Mouse (Mus musculus) MEL (cell line): ENCODE measurements around the gene Rnf212b. TPM values are rescaled to one million over a fixed set of nuclear protein-coding genes. Genes with fewer than 3 reads are reported as not detected.

Experiments used
- DNase-seq: peaks from one replicate; pipeline ENCODE4 v3.0.0; 2011; ENCODE audit warnings: low read depth, low spot score
- H3K27ac ChIP-seq: 2 replicates; pipeline ENCODE4 v1.5.1; 2012; ENCODE audit warnings: low read depth, mild to moderate bottlenecking, control low read depth, low read length, moderate library complexity; ENCODE audit not compliant: control insufficient read depth
- H3K27me3 ChIP-seq, 2 experiments: fragments of 150-350 bp in 1 of 2; sonication (generic) in 1 of 2; 2 replicates each; pipeline ENCODE4 v1.6.1; 2012; ENCODE audit warnings: low read length in 2 of 2, mild to moderate bottlenecking in 2 of 2, improper control_type of control experiment in 1 of 2, moderate library complexity in 1 of 2; ENCODE audit not compliant: insufficient read depth in 2 of 2, control insufficient read depth in 1 of 2
- H3K36me3 ChIP-seq, 2 experiments: 2 replicates each; pipeline ENCODE4 v1.6.1; 2012 to 2014; ENCODE audit warnings: low read length in 2 of 2, improper control_type of control experiment in 1 of 2, inconsistent platforms in 1 of 2, mild to moderate bottlenecking in 1 of 2; ENCODE audit not compliant: insufficient read depth in 2 of 2, control insufficient read depth in 1 of 2
- H3K4me1 ChIP-seq, 2 experiments: fragments of 150-350 bp in 1 of 2; sonication (generic) in 1 of 2; 2 replicates each; pipeline ENCODE4 v1.6.1; 2012; ENCODE audit warnings: low read length in 2 of 2, improper control_type of control experiment in 1 of 2, mild to moderate bottlenecking in 1 of 2; ENCODE audit not compliant: insufficient read depth in 2 of 2, control insufficient read depth in 1 of 2
- H3K4me3 ChIP-seq, 2 experiments: fragments of 150-350 bp in 1 of 2; sonication (generic) in 1 of 2; 2 replicates each; pipeline ENCODE4 v1.5.1; 2012; ENCODE audit warnings: low read depth in 2 of 2, low read length in 2 of 2, mild to moderate bottlenecking in 2 of 2, moderate library complexity in 2 of 2, control low read depth in 1 of 2, improper control_type of control experiment in 1 of 2; ENCODE audit not compliant: control insufficient read depth in 1 of 2, insufficient read depth in 1 of 2
- H3K79me2 ChIP-seq: 2 replicates; pipeline ENCODE4 v1.6.1; 2012; ENCODE audit warnings: mild to moderate bottlenecking, low read length, moderate library complexity; ENCODE audit not compliant: control insufficient read depth, poor library complexity, insufficient read depth
- H3K9ac ChIP-seq: 2 replicates; pipeline ENCODE4 v1.6.1; 2012; ENCODE audit warnings: low read depth, mild to moderate bottlenecking, control low read depth, low read length, moderate library complexity; ENCODE audit not compliant: control insufficient read depth, poor library complexity, severe bottlenecking
- H3K9me3 ChIP-seq: fragments of 150-350 bp; sonication (generic); replicated peaks from 2 replicates; pipeline ENCODE4 v1.6.1; 2012; ENCODE audit warnings: mild to moderate bottlenecking, low read length, improper control_type of control experiment, moderate library complexity; ENCODE audit not compliant: insufficient read depth
- CHD2 ChIP-seq: IDR thresholded peaks from 2 replicates; pipeline ENCODE4 v1.6.1; 2011; ENCODE audit warnings: low read length, improper control_type of control experiment
- CTCF ChIP-seq, 3 experiments: IDR thresholded peaks in 2 of 3; conservative IDR thresholded peaks in 1 of 3; 2 replicates each; pipeline ENCODE4 v1.5.1; 2011 to 2012; ENCODE audit warnings: low read length in 3 of 3, low read depth in 2 of 3, mild to moderate bottlenecking in 2 of 3, improper control_type of control experiment in 1 of 3, inconsistent platforms in 1 of 3, mixed read lengths in 1 of 3, moderate library complexity in 1 of 3; ENCODE audit not compliant: control insufficient read depth in 1 of 3, insufficient read depth in 1 of 3, poor library complexity in 1 of 3, severe bottlenecking in 1 of 3
- ELF1 ChIP-seq: IDR thresholded peaks from 2 replicates; pipeline ENCODE4 v1.6.1; 2014; ENCODE audit warnings: low read depth, mild to moderate bottlenecking, inconsistent platforms, low read length, improper control_type of control experiment, moderate library complexity
- GATA1 ChIP-seq: IDR thresholded peaks from 2 replicates; pipeline ENCODE4 v1.6.1; 2011; ENCODE audit warnings: low read depth, low read length, improper control_type of control experiment
- JUND ChIP-seq: IDR thresholded peaks from 2 replicates; pipeline ENCODE4 v1.6.1; 2011; ENCODE audit warnings: low read depth, mild to moderate bottlenecking, improper control_type of control experiment, low read length
- KAT2A ChIP-seq: conservative IDR thresholded peaks from 2 replicates; pipeline ENCODE4 v1.6.1; 2012; ENCODE audit warnings: low read depth, low read length, improper control_type of control experiment, inconsistent platforms
- MAFK ChIP-seq: IDR thresholded peaks from 2 replicates; pipeline ENCODE4 v1.6.1; 2011; ENCODE audit warnings: low read depth, mild to moderate bottlenecking, low read length, improper control_type of control experiment, borderline replicate concordance
- MAZ ChIP-seq: IDR thresholded peaks from 2 replicates; pipeline ENCODE4 v1.6.1; 2012; ENCODE audit warnings: low read depth, mild to moderate bottlenecking, inconsistent platforms, low read length, improper control_type of control experiment
- MYC ChIP-seq: IDR thresholded peaks from 2 replicates; pipeline ENCODE4 v1.6.1; 2011; ENCODE audit warnings: low read depth, mild to moderate bottlenecking, low read length, improper control_type of control experiment, moderate library complexity
- POLR2A ChIP-seq, 2 experiments: IDR thresholded peaks; 2 replicates each; pipeline ENCODE4 v1.6.1; 2011 to 2012; ENCODE audit warnings: low read length in 2 of 2, mild to moderate bottlenecking in 2 of 2, control low read depth in 1 of 2, improper control_type of control experiment in 1 of 2, low read depth in 1 of 2, moderate library complexity in 1 of 2; ENCODE audit not compliant: control insufficient read depth in 1 of 2, insufficient read depth in 1 of 2, poor library complexity in 1 of 2
- POLR2AphosphoS2 ChIP-seq: IDR thresholded peaks from 2 replicates; pipeline ENCODE4 v1.6.1; 2011; ENCODE audit warnings: low read length, improper control_type of control experiment
- RAD21 ChIP-seq: IDR thresholded peaks from 2 replicates; pipeline ENCODE4 v1.6.1; 2011; ENCODE audit warnings: mild to moderate bottlenecking, low read depth, low read length, improper control_type of control experiment
- SIN3A ChIP-seq: IDR thresholded peaks from 2 replicates; pipeline ENCODE4 v1.6.1; 2012; ENCODE audit warnings: low read length, improper control_type of control experiment, inconsistent platforms
- SMC3 ChIP-seq: IDR thresholded peaks from 2 replicates; pipeline ENCODE4 v1.6.1; 2011; ENCODE audit warnings: low read depth, low read length, improper control_type of control experiment
- TAL1 ChIP-seq: IDR thresholded peaks from 2 replicates; pipeline ENCODE4 v1.6.1; 2012; ENCODE audit warnings: mild to moderate bottlenecking, inconsistent platforms, low read length, moderate library complexity, mixed read lengths
- TCF12 ChIP-seq: IDR thresholded peaks from 2 replicates; pipeline ENCODE4 v1.6.1; 2014; ENCODE audit warnings: low read depth, mild to moderate bottlenecking, inconsistent platforms, low read length, improper control_type of control experiment, moderate library complexity
- USF1 ChIP-seq: IDR thresholded peaks from 2 replicates; pipeline ENCODE4 v1.6.1; 2014; ENCODE audit warnings: low read depth, mild to moderate bottlenecking, inconsistent platforms, low read length, improper control_type of control experiment, moderate library complexity
- ZC3H11A ChIP-seq: IDR thresholded peaks from 2 replicates; pipeline ENCODE4 v1.6.1; 2012; ENCODE audit warnings: low read depth, mild to moderate bottlenecking, inconsistent platforms, low read length, improper control_type of control experiment
- ZMIZ1 ChIP-seq: IDR thresholded peaks from 2 replicates; pipeline ENCODE4 v1.6.1; 2012; ENCODE audit warnings: low read depth, mild to moderate bottlenecking, inconsistent platforms, low read length, improper control_type of control experiment, moderate library complexity
- polyA plus RNA-seq, 2 experiments: library from polyadenylated mRNA; stranded (reverse) in 1 of 2; unstranded in 1 of 2; fragments of >175 nt in 1 of 2; fragments of >200 nt in 1 of 2; gene quantifications; 2 replicates each; pipeline versions ENCODE4 v1.2.1 to v1.2.4; 2012; ENCODE audit warnings: low replicate concordance in 2 of 2, low read depth in 1 of 2; ENCODE audit not compliant: insufficient read length in 2 of 2, insufficient read depth in 1 of 2, missing spikeins in 1 of 2
- total RNA-seq: library from RNA; depleted of rRNA; stranded (reverse); fragments of 300-350 nt; gene quantifications from 2 replicates; pipeline ENCODE4 v1.2.3, GENCODE M21; 2012; rRNA removed

Rnf212b gene
- total and polyA plus RNA-seq, 3 experiments, result not detected

DNA sequence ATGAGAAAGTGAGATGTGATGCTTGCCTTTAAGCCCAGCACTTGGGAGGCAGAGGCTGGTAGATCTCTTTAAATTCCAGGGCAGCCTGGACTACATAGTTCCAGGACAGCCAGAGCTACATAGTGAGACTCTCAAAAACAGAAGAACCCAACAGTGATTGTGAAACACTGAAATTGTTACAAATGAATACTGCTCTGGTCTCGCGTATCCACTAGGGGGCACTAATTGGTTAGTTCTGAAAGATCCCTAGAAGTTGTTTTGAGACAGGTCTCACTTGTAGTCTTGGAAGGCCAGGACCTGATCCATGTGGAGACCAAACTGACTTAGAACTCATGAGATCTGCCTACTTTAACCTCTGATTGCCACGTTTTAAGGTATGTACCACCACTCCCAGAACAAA, 86.4 kb downstream of the Rnf212b start:
- TF ChIP-seq CTCF (IDR thresholded peaks at IDR 0.05 in 2 of 3, conservative IDR thresholded peaks at IDR 0.05 in 1 of 3; ENCODE audit: control insufficient read depth in 1 of 3, insufficient read depth in 1 of 3, low read depth in 2 of 3, low read length in 3 of 3, poor library complexity in 1 of 3, severe bottlenecking in 1 of 3) (peak; percentile 27 to 77 (median 77); a peak in 5 of 6 replicates), ELF1 (no peak), TAL1 (no peak), RAD21 (peak; percentile 73), POLR2A (IDR thresholded peaks at IDR 0.05; ENCODE audit: control insufficient read depth in 1 of 2, insufficient read depth in 1 of 2, low read depth in 1 of 2, low read length in 2 of 2, poor library complexity in 1 of 2) (0 out of 4 replicates have a peak, but pooled peaks of 1 of the 2 experiments have one; percentile 15), TCF12 (no peak), POLR2AphosphoS2 (0 out of 2 replicates have a peak, but pooled peaks have one; percentile 12), SMC3 (peak; percentile 69), MAZ (no peak), ZC3H11A (peak; percentile 53), CHD2 (no peak), ZMIZ1 (no peak)
- H3K36me3 ChIP-seq, result peaks cover 7 to 12% of the 10 kb centered on the region in 2 experiments

DNA sequence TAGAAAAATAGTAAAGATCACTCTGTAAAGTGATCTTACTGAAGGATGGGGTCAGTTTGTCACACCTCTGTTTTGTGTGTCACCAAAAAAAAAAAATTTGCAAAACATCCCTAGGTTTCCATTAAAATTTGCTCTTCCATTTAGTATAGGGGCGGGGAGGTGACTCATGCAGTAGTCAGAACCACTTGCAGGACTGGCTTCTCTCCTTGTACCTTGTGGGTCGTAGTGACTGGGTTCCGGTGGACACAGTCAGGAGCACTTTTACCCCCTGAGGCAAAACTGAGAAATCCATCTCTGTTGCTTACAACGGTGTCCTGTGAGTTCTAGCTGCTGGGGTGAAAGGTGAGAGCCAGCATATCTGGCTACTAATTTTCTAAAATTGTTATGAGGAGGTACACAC, 89.7 kb downstream of the Rnf212b start:
- Histone ChIP-seq H3K27me3 (no peaks in the 10 kb centered on the region), H3K9me3 (no peaks in the 10 kb centered on the region), H3K9ac (no peak overlapping the region), H3K79me2 (no peaks in the 10 kb centered on the region), H3K4me1 (no peaks in the 10 kb centered on the region; a peak in 1 of 4 replicates), H3K27ac (no peak overlapping the region), H3K4me3 (no peak overlapping the region), H3K36me3 (no peaks in the 10 kb centered on the region)
- no peak for DNase-seq
- TF ChIP-seq ELF1 (no peak), MAZ (no peak), SMC3 (no peak), JUND (no peak), KAT2A (no peak), MAFK (no peak), USF1 (no peak), POLR2AphosphoS2 (no peak), TCF12 (no peak), RAD21 (no peak), GATA1 (no peak), SIN3A (no peak), MYC (no peak)

More for the DNA sequence above, 86.4 kb downstream of the Rnf212b start:
- H3K79me2 ChIP-seq, result peaks cover 7% of the 10 kb centered on the region
- DNase-seq, result peak; percentile 84
- no peaks in the 10 kb centered on the region for H3K9me3 ChIP-seq
- H3K4me1 ChIP-seq, result peaks cover 4 to 6% of the 10 kb centered on the region in 2 experiments; a peak in 3 of 4 replicates
- H3K9ac ChIP-seq, result no peak overlapping the region
- H3K4me3 ChIP-seq, result no peak overlapping the region
- no peaks in the 10 kb centered on the region for H3K27me3 ChIP-seq
- no peak overlapping the region for H3K27ac ChIP-seq

Other genes starting within 250 kb of the Rnf212b start
- gene Ajuba, start 236.6 kb upstream of the Rnf212b start, total RNA-seq, result 0.07 and 0.08 TPM in 2 replicates
- gene Ajuba, start 236.6 kb upstream of the Rnf212b start, polyA plus RNA-seq, result under 1 TPM in 1 of 2 experiments, not detected in 1; 0.08 TPM
- gene 4931414P19Rik, start 208.1 kb upstream of the Rnf212b start, total RNA-seq, result 1.9 and 2.1 TPM in 2 replicates
- gene 4931414P19Rik, start 208.1 kb upstream of the Rnf212b start, polyA plus RNA-seq, result 1 to 10 TPM in 1 of 2 experiments, not detected in 1; 4.8 TPM
- 305 and 327 TPM in 2 replicates for gene Psmb5, start 196.1 kb upstream of the Rnf212b start, total RNA-seq
- 100 to 1,000 TPM; 318 to 546 TPM for gene Psmb5, start 196.1 kb upstream of the Rnf212b start, polyA plus RNA-seq
- gene Psmb11, start 192.7 kb upstream of the Rnf212b start, total RNA-seq, result not detected in 2 replicates
- under 1 TPM in 1 of 2 experiments, not detected in 1; 0.06 TPM for gene Psmb11, start 192.7 kb upstream of the Rnf212b start, polyA plus RNA-seq
- gene Gm17606, start 173.2 kb upstream of the Rnf212b start, total RNA-seq, result not detected in 2 replicates
- under 1 TPM in 1 of 2 experiments, not detected in 1; 0.99 TPM for gene Gm17606, start 173.2 kb upstream of the Rnf212b start, polyA plus RNA-seq
- gene Cdh24, start 172.8 kb upstream of the Rnf212b start, total RNA-seq, result 0.89 and 0.92 TPM in 2 replicates
- 1 to 10 TPM in 1 of 2 experiments, not detected in 1; 5.8 TPM for gene Cdh24, start 172.8 kb upstream of the Rnf212b start, polyA plus RNA-seq
- 44.2 and 47.0 TPM in 2 replicates for gene 1700123O20Rik, start 127.9 kb upstream of the Rnf212b start, total RNA-seq
- 10 to 100 TPM in 1 of 2 experiments, not detected in 1; 72.8 TPM for gene 1700123O20Rik, start 127.9 kb upstream of the Rnf212b start, polyA plus RNA-seq
- 110 and 115 TPM in 2 replicates for gene Acin1, start 127.2 kb upstream of the Rnf212b start, total RNA-seq
- 100 to 1,000 TPM; 103 to 248 TPM for gene Acin1, start 127.2 kb upstream of the Rnf212b start, polyA plus RNA-seq
- gene Gm29776, start 115.3 kb upstream of the Rnf212b start, total RNA-seq, result not detected in 2 replicates
- not detected for gene Gm29776, start 115.3 kb upstream of the Rnf212b start, polyA plus RNA-seq
- not detected in 2 replicates for gene Cebpe, start 102.0 kb upstream of the Rnf212b start, total RNA-seq
- gene Cebpe, start 102.0 kb upstream of the Rnf212b start, polyA plus RNA-seq, result under 1 TPM in 1 of 2 experiments, not detected in 1; 0.32 TPM
- 0.07 and 0.08 TPM in 2 replicates for gene Slc7a8, start 32.2 kb upstream of the Rnf212b start, total RNA-seq
- gene Slc7a8, start 32.2 kb upstream of the Rnf212b start, polyA plus RNA-seq, result under 1 TPM in 1 of 2 experiments, not detected in 1; 0.29 TPM
- 4.7 and 4.9 TPM in 2 replicates for gene Homez, start 56.8 kb downstream of the Rnf212b start, total RNA-seq
- 1 to 10 TPM in 1 of 2 experiments, not detected in 1; 8.5 TPM for gene Homez, start 56.8 kb downstream of the Rnf212b start, polyA plus RNA-seq
- 0.56 and 0.73 TPM in 2 replicates for gene Ppp1r3e, start 63.4 kb downstream of the Rnf212b start, total RNA-seq
- 1 to 10 TPM in 1 of 2 experiments, not detected in 1; 1.2 TPM for gene Ppp1r3e, start 63.4 kb downstream of the Rnf212b start, polyA plus RNA-seq
- gene Bcl2l2, start 69.2 kb downstream of the Rnf212b start, total RNA-seq, result 10.5 and 12.5 TPM in 2 replicates
- gene Bcl2l2, start 69.2 kb downstream of the Rnf212b start, polyA plus RNA-seq, result 10 to 100 TPM in 1 of 2 experiments, not detected in 1; 18.8 TPM
- 0.58 and 0.88 TPM in 2 replicates for gene Gm20521, start 69.3 kb downstream of the Rnf212b start, total RNA-seq
- gene Gm20521, start 69.3 kb downstream of the Rnf212b start, polyA plus RNA-seq, result 1 to 10 TPM in 1 of 2 experiments, not detected in 1; 3.4 TPM
- 82.3 and 85.8 TPM in 2 replicates for gene Pabpn1, start 78.4 kb downstream of the Rnf212b start, total RNA-seq
- 100 to 1,000 TPM in 1 of 2 experiments, not detected in 1; 393 TPM for gene Pabpn1, start 78.4 kb downstream of the Rnf212b start, polyA plus RNA-seq
- gene Slc22a17, start 99.0 kb downstream of the Rnf212b start, total RNA-seq, result 0.13 and 0.31 TPM in 2 replicates
- 1 to 10 TPM in 1 of 2 experiments, not detected in 1; 1.1 TPM for gene Slc22a17, start 99.0 kb downstream of the Rnf212b start, polyA plus RNA-seq
- not detected in 2 replicates for gene Efs, start 112.0 kb downstream of the Rnf212b start, total RNA-seq
- gene Efs, start 112.0 kb downstream of the Rnf212b start, polyA plus RNA-seq, result not detected
- gene Il25, start 118.6 kb downstream of the Rnf212b start, total RNA-seq, result not detected in 2 replicates
- not detected for gene Il25, start 118.6 kb downstream of the Rnf212b start, polyA plus RNA-seq
- gene Cmtm5, start 122.1 kb downstream of the Rnf212b start, total RNA-seq, result not detected in 2 replicates
- gene Cmtm5, start 122.1 kb downstream of the Rnf212b start, polyA plus RNA-seq, result not detected
- not detected in 2 replicates for gene Myh6, start 152.8 kb downstream of the Rnf212b start, total RNA-seq
- gene Myh6, start 152.8 kb downstream of the Rnf212b start, polyA plus RNA-seq, result not detected
- not detected in 2 replicates for gene Gm17428, start 162.8 kb downstream of the Rnf212b start, total RNA-seq
- gene Gm17428, start 162.8 kb downstream of the Rnf212b start, polyA plus RNA-seq, result not detected
- not detected in 2 replicates for gene Myh7, start 180.5 kb downstream of the Rnf212b start, total RNA-seq
- not detected for gene Myh7, start 180.5 kb downstream of the Rnf212b start, polyA plus RNA-seq
- 138 and 148 TPM in 2 replicates for gene Ngdn, start 201.3 kb downstream of the Rnf212b start, total RNA-seq
- gene Ngdn, start 201.3 kb downstream of the Rnf212b start, polyA plus RNA-seq, result 100 to 1,000 TPM in 1 of 2 experiments, not detected in 1; 140 TPM